Mouse (Mus musculus) cortical plate, adult 2 months (tissue): ENCODE measurements at regions not wholly inside any gene's neighbourhood (a gene's known extent, or its start where the extent isn't known, plus 50 kb on each side); places are given as distances from the start of the nearest gene placed in this dataset.

Source experiments
- H3K27ac ChIP-seq: fragments of 200-500 bp; 2 replicates; pipeline ENCODE4 v1.5.1; 2012; ENCODE audit warnings: low read length, control low read depth, inconsistent platforms; ENCODE audit not compliant: insufficient read depth
- H3K4me1 ChIP-seq: fragments of 200-500 bp; 2 replicates; pipeline ENCODE4 v1.6.1; 2011; ENCODE audit warnings: low read length; ENCODE audit not compliant: control insufficient read depth, insufficient read depth
- H3K4me3 ChIP-seq: fragments of 200-500 bp; 2 replicates; pipeline ENCODE4 v1.5.1; 2011; ENCODE audit warnings: mild to moderate bottlenecking, low read length, control low read depth; ENCODE audit not compliant: insufficient read depth
- CTCF ChIP-seq: fragments of 200-500 bp; IDR thresholded peaks from 2 replicates; pipeline ENCODE4 v1.5.1; 2011; ENCODE audit warnings: mild to moderate bottlenecking, control low read depth, low read length; ENCODE audit not compliant: insufficient read depth; ENCODE audit errors: extremely low read depth
- POLR2A ChIP-seq: fragments of 200-500 bp; IDR thresholded peaks from 2 replicates; pipeline ENCODE4 v1.6.1; 2011; ENCODE audit warnings: mild to moderate bottlenecking, low read length, control low read depth; ENCODE audit not compliant: insufficient read depth; ENCODE audit errors: extremely low read depth

GRCm38 (mm10) chr6:102913776-102914175, 340.9 kb upstream of the Cntn3 start:
- no peak for TF ChIP-seq POLR2A
- TF ChIP-seq CTCF = no peak

GRCm38 (mm10) chr6:102903960-102904359, 331.1 kb upstream of the Cntn3 start:
- Histone ChIP-seq H3K27ac (no peak overlapping the region), H3K4me3 (no peak overlapping the region), H3K4me1 (no peaks in the 10 kb centered on the region)
- TF ChIP-seq CTCF (no peak), POLR2A (no peak)

More at GRCm38 (mm10) chr6:102913776-102914175, 340.9 kb upstream of the Cntn3 start:
- Histone ChIP-seq H3K4me1 (no peaks in the 10 kb centered on the region), H3K4me3 (no peak overlapping the region), H3K27ac (no peak overlapping the region)

- H3K27ac ChIP-seq = no peak overlapping the region
- no peak overlapping the region for H3K4me3 ChIP-seq
- TF ChIP-seq POLR2A = no peak
- no peak for TF ChIP-seq CTCF
- H3K4me1 ChIP-seq = no peaks in the 10 kb centered on the region
Measured at GRCm38 (mm10) chr6:102900407-102901110, 327.7 kb upstream of the Cntn3 start.

- TF ChIP-seq POLR2A = no peak
- no peak for TF ChIP-seq CTCF
- Histone ChIP-seq H3K27ac (no peak overlapping the region), H3K4me1 (no peaks in the 10 kb centered on the region), H3K4me3 (no peak overlapping the region)
Measured at GRCm38 (mm10) chr6:102868404-102868803, 295.5 kb upstream of the Cntn3 start.

GRCm38 (mm10) chr6:102844507-102844906, 271.6 kb upstream of the Cntn3 start:
- no peak overlapping the region for H3K4me3 ChIP-seq
- no peak overlapping the region for H3K27ac ChIP-seq
- no peaks in the 10 kb centered on the region for H3K4me1 ChIP-seq
- peak; percentile 50 for TF ChIP-seq CTCF
- TF ChIP-seq POLR2A = no peak

- no peak overlapping the region for H3K4me3 ChIP-seq
- no peak overlapping the region for H3K27ac ChIP-seq
- no peaks in the 10 kb centered on the region for H3K4me1 ChIP-seq
- no peak for TF ChIP-seq CTCF
- no peak for TF ChIP-seq POLR2A
Measured at GRCm38 (mm10) chr6:102833151-102833550, 260.2 kb upstream of the Cntn3 start.
